Mouse (Mus musculus): Measurements from ENCODE around the gene Lrrc75a. TPM values are rescaled to one million over a fixed set of nuclear protein-coding genes. Genes with fewer than 3 reads are reported as not detected.

Lrrc75a gene
- polyA plus RNA-seq, 1 experiment: 6.4 TPM

- Histone ChIP-seq H3K9me3 (replicated peaks; ENCODE audit: control insufficient read depth, insufficient read depth, low read length, poor library complexity, severe bottlenecking) (no peaks in the 10 kb centered on the region), H3K27ac (ENCODE audit: insufficient read depth, low read length) (no peak overlapping the region), H3K4me3 (ENCODE audit: low read depth, low read length) (no peak overlapping the region), H3K36me3 (ENCODE audit: control insufficient read depth, insufficient read depth, low read length, poor library complexity, severe bottlenecking) (peaks cover 30% of the 10 kb centered on the region), H3K27me3 (ENCODE audit: control insufficient read depth, insufficient read depth, low read length, poor library complexity, severe bottlenecking) (no peaks in the 10 kb centered on the region), H3K9ac (ENCODE audit: low read depth, poor library complexity, severe bottlenecking) (no peak overlapping the region), H3K4me1 (ENCODE audit: control insufficient read depth, insufficient read depth, low read length) (no peaks in the 10 kb centered on the region)
- TF ChIP-seq CTCF (IDR thresholded peaks at IDR 0.05; ENCODE audit: low read depth, low read length): no peak
- no peak for TF ChIP-seq EP300 (IDR thresholded peaks at IDR 0.05; ENCODE audit: insufficient read depth, low read depth, low read length)
- no peak for TF ChIP-seq POLR2A (IDR thresholded peaks at IDR 0.05; ENCODE audit: insufficient read depth, low read length)
Observed at GRCm38 (mm10) chr11:62608826-62609675, 39.3 kb downstream of the Lrrc75a start.

- H3K27me3 ChIP-seq (ENCODE audit: control insufficient read depth, insufficient read depth, low read length, poor library complexity, severe bottlenecking): no peaks in the 10 kb centered on the region
- no peaks in the 10 kb centered on the region for H3K9me3 ChIP-seq (replicated peaks; ENCODE audit: control insufficient read depth, insufficient read depth, low read length, poor library complexity, severe bottlenecking)
- H3K4me1 ChIP-seq (ENCODE audit: control insufficient read depth, insufficient read depth, low read length): no peaks in the 10 kb centered on the region
- H3K9ac ChIP-seq (ENCODE audit: low read depth, poor library complexity, severe bottlenecking): no peak overlapping the region
- TF ChIP-seq CTCF (IDR thresholded peaks at IDR 0.05; ENCODE audit: low read depth, low read length) (no peak), POLR2A (IDR thresholded peaks at IDR 0.05; ENCODE audit: insufficient read depth, low read length) (no peak), EP300 (IDR thresholded peaks at IDR 0.05; ENCODE audit: insufficient read depth, low read depth, low read length) (no peak)
- no peak overlapping the region for H3K4me3 ChIP-seq (ENCODE audit: low read depth, low read length)
- H3K36me3 ChIP-seq (ENCODE audit: control insufficient read depth, insufficient read depth, low read length, poor library complexity, severe bottlenecking): peaks cover 41% of the 10 kb centered on the region
- no peak overlapping the region for H3K27ac ChIP-seq (ENCODE audit: insufficient read depth, low read length)
Observed at GRCm38 (mm10) chr11:62607952-62608201, 40.4 kb downstream of the Lrrc75a start.

- Histone ChIP-seq H3K4me3 (ENCODE audit: low read depth, low read length) (no peak overlapping the region), H3K9me3 (replicated peaks; ENCODE audit: control insufficient read depth, insufficient read depth, low read length, poor library complexity, severe bottlenecking) (no peaks in the 10 kb centered on the region), H3K4me1 (ENCODE audit: control insufficient read depth, insufficient read depth, low read length) (no peaks in the 10 kb centered on the region), H3K27ac (ENCODE audit: insufficient read depth, low read length) (0 out of 2 replicates have a peak overlapping the region, but pooled peaks have one; percentile 2), H3K27me3 (ENCODE audit: control insufficient read depth, insufficient read depth, low read length, poor library complexity, severe bottlenecking) (no peaks in the 10 kb centered on the region), H3K36me3 (ENCODE audit: control insufficient read depth, insufficient read depth, low read length, poor library complexity, severe bottlenecking) (peaks cover 41% of the 10 kb centered on the region), H3K9ac (ENCODE audit: low read depth, poor library complexity, severe bottlenecking) (no peak overlapping the region)
- TF ChIP-seq POLR2A (IDR thresholded peaks at IDR 0.05; ENCODE audit: insufficient read depth, low read length): no peak
- no peak for TF ChIP-seq EP300 (IDR thresholded peaks at IDR 0.05; ENCODE audit: insufficient read depth, low read depth, low read length)
- TF ChIP-seq CTCF (IDR thresholded peaks at IDR 0.05; ENCODE audit: low read depth, low read length): no peak
Observed at GRCm38 (mm10) chr11:62607170-62607951, 41.0 kb downstream of the Lrrc75a start.

- Histone ChIP-seq H3K27ac (ENCODE audit: insufficient read depth, low read length) (0 out of 2 replicates have a peak overlapping the region, but pooled peaks have one; percentile 14), H3K9ac (ENCODE audit: low read depth, poor library complexity, severe bottlenecking) (no peak overlapping the region), H3K9me3 (replicated peaks; ENCODE audit: control insufficient read depth, insufficient read depth, low read length, poor library complexity, severe bottlenecking) (no peaks in the 10 kb centered on the region), H3K36me3 (ENCODE audit: control insufficient read depth, insufficient read depth, low read length, poor library complexity, severe bottlenecking) (peaks cover 41% of the 10 kb centered on the region), H3K27me3 (ENCODE audit: control insufficient read depth, insufficient read depth, low read length, poor library complexity, severe bottlenecking) (no peaks in the 10 kb centered on the region), H3K4me1 (ENCODE audit: control insufficient read depth, insufficient read depth, low read length) (no peaks in the 10 kb centered on the region), H3K4me3 (ENCODE audit: low read depth, low read length) (no peak overlapping the region)
- TF ChIP-seq EP300 (IDR thresholded peaks at IDR 0.05; ENCODE audit: insufficient read depth, low read depth, low read length): no peak
- no peak for TF ChIP-seq CTCF (IDR thresholded peaks at IDR 0.05; ENCODE audit: low read depth, low read length)
- no peak for TF ChIP-seq POLR2A (IDR thresholded peaks at IDR 0.05; ENCODE audit: insufficient read depth, low read length)
Observed at GRCm38 (mm10) chr11:62606299-62607169, 41.8 kb downstream of the Lrrc75a start.

GRCm38 (mm10) chr11:62605619-62606298 lies 42.6 kb downstream of the Lrrc75a start:
- H3K4me1 ChIP-seq (ENCODE audit: control insufficient read depth, insufficient read depth, low read length): no peaks in the 10 kb centered on the region
- H3K9ac ChIP-seq (ENCODE audit: low read depth, poor library complexity, severe bottlenecking): peak overlapping the region; percentile 92
- TF ChIP-seq EP300 (IDR thresholded peaks at IDR 0.05; ENCODE audit: insufficient read depth, low read depth, low read length) (no peak), POLR2A (IDR thresholded peaks at IDR 0.05; ENCODE audit: insufficient read depth, low read length) (no peak), CTCF (IDR thresholded peaks at IDR 0.05; ENCODE audit: low read depth, low read length) (no peak)
- H3K4me3 ChIP-seq (ENCODE audit: low read depth, low read length): peak overlapping the region; percentile 20; the same call in 1 of the 2 replicates
- no peaks in the 10 kb centered on the region for H3K27me3 ChIP-seq (ENCODE audit: control insufficient read depth, insufficient read depth, low read length, poor library complexity, severe bottlenecking)
- peaks cover 41% of the 10 kb centered on the region for H3K36me3 ChIP-seq (ENCODE audit: control insufficient read depth, insufficient read depth, low read length, poor library complexity, severe bottlenecking)
- peak overlapping the region; percentile 83 for H3K27ac ChIP-seq (ENCODE audit: insufficient read depth, low read length)
- H3K9me3 ChIP-seq (replicated peaks; ENCODE audit: control insufficient read depth, insufficient read depth, low read length, poor library complexity, severe bottlenecking): no peaks in the 10 kb centered on the region

Measured in ES-Bruce4 (cell line).